Mouse (Mus musculus) cerebellum, adult 18-20 months (tissue): Measurements from ENCODE around the gene Tbc1d20.

Experiments
- DNase-seq, 2 experiments: peaks; one replicate each; pipeline ENCODE4 v3.0.0; 2021

The Tbc1d20 gene

GRCm38 (mm10) chr2:152360271-152360775, 66.7 kb downstream of the Tbc1d20 start:
- DNase-seq: no peak

GRCm38 (mm10) chr2:152361193-152361592, 67.6 kb downstream of the Tbc1d20 start:
- no peak for DNase-seq
